Mouse (Mus musculus) left cerebral cortex, postnatal 14 days (tissue): ENCODE results near the gene Ccdc88c. TPM values are rescaled to one million over a fixed set of nuclear protein-coding genes. Genes with fewer than 3 reads are reported as not detected.
A peak's percentile ranks its signal among the peaks of the same experiment; 100 is the strongest.

Experiments used
- DNase-seq, 2 experiments: peaks; one replicate each; pipeline ENCODE4 v3.0.0; 2021 to 2022; ENCODE audit warnings: low spot score in 2 of 2, mixed read lengths in 1 of 2
- intact Hi-C: fragments of 180-260 bp; cut with DNase I; formaldehyde crosslinking; loops from one replicate; pipeline ENCODE4 v1.15.1; 2025
- total RNA-seq, 2 experiments: library from RNA; stranded (reverse); gene quantifications; 2 replicates each; pipeline ENCODE4 v1.2.3; 2021

Ccdc88c gene
- total RNA-seq, 2 experiments from 2014 or later = 21.6 to 22.4 TPM

- DNase-seq = no peak
Measured at GRCm38 (mm10) chr12:100948021-100948420, 80.8 kb downstream of the Ccdc88c start.

GRCm38 (mm10) chr12:100945948-100946347, 82.9 kb downstream of the Ccdc88c start:
- no peak for DNase-seq
- intact Hi-C loops = no loop called here

More at GRCm38 (mm10) chr12:100948021-100948420, 80.8 kb downstream of the Ccdc88c start:
- intact Hi-C loops = no loop called here

GRCm38 (mm10) chr12:100945501-100945900, 83.4 kb downstream of the Ccdc88c start:
- intact Hi-C loops = no loop called here
- no peak for DNase-seq

GRCm38 (mm10) chr12:100944921-100945336, 83.9 kb downstream of the Ccdc88c start:
- no peak for DNase-seq
- intact Hi-C loops = no loop called here

GRCm38 (mm10) chr12:100943146-100943545, 85.7 kb downstream of the Ccdc88c start:
- intact Hi-C loops = no loop called here
- DNase-seq = no peak

GRCm38 (mm10) chr12:100941361-100941760, 87.5 kb downstream of the Ccdc88c start:
- intact Hi-C loops = no loop called here

GRCm38 (mm10) chr12:100937441-100938360, 91.2 kb downstream of the Ccdc88c start:
- intact Hi-C loops = loop anchor here (5.0 kb wide), 1 partner anchor 665 kb away; no protein-coding TSS in a partner anchor
- no peak for DNase-seq

More at GRCm38 (mm10) chr12:100941361-100941760, 87.5 kb downstream of the Ccdc88c start:
- no peak for DNase-seq

DNA sequence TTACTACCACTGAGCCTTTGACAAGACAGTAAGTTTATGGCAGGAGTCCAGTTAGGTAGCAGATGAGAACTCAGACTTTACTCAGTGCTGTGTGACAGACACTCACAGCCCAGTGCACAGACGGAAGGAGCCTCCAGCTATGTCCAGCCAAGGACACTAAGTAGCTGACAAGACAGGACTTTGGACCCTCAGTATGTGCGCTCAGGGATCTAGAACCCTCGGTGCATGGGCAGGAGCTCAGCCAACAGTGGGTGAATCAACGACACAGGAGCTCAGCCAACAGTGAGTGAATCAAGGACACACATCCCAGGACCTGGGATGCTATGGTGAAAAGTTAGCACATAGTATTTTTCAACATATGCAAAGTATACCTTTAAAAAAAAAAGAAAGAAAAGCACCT, 92.1 kb downstream of the Ccdc88c start:
- intact Hi-C loops = loop anchor here (1.0 to 5.0 kb wide), 2 partner anchors 93 to 666 kb away; partner anchors contain the start of gene Ccdc88c
- no peak for DNase-seq

DNA sequence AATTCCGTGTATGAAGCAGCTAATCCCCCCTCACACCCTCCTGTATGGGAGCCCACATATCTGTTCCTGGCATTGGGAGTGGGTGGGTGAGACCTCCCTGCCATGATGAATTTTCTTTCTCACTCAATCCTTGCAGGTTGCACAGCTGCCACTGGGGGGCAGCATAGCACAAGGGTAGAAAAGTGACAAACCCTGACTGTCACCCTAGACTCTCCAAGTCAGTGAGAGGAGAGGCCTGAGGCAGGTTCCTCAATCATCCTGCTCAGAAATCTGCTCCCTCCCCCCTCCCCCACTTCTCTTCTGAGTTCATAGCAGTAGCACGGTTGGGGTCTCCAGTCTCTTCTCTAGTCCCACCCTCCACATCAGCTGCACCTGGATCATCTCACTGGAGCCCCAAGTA, 92.7 kb downstream of the Ccdc88c start:
- DNase-seq = peak; percentile 81 to 85
- intact Hi-C loops = loop anchor here (1.0 to 5.0 kb wide), 2 partner anchors 93 to 666 kb away; partner anchors contain the start of gene Ccdc88c

- no peak for DNase-seq
- intact Hi-C loops = loop anchor here (5.0 kb wide), 1 partner anchor 668 kb away; no protein-coding TSS in a partner anchor
Measured at GRCm38 (mm10) chr12:100934796-100935195, 94.1 kb downstream of the Ccdc88c start.

- intact Hi-C loops = no loop called here
- no peak for DNase-seq
Measured at GRCm38 (mm10) chr12:100931653-100932052, 97.2 kb downstream of the Ccdc88c start.

GRCm38 (mm10) chr12:100928286-100928685, 100.6 kb downstream of the Ccdc88c start:
- intact Hi-C loops = loop anchor here (5.0 to 10.0 kb wide), 2 partner anchors 351 to 763 kb away; no protein-coding TSS in a partner anchor
- no peak for DNase-seq

DNA sequence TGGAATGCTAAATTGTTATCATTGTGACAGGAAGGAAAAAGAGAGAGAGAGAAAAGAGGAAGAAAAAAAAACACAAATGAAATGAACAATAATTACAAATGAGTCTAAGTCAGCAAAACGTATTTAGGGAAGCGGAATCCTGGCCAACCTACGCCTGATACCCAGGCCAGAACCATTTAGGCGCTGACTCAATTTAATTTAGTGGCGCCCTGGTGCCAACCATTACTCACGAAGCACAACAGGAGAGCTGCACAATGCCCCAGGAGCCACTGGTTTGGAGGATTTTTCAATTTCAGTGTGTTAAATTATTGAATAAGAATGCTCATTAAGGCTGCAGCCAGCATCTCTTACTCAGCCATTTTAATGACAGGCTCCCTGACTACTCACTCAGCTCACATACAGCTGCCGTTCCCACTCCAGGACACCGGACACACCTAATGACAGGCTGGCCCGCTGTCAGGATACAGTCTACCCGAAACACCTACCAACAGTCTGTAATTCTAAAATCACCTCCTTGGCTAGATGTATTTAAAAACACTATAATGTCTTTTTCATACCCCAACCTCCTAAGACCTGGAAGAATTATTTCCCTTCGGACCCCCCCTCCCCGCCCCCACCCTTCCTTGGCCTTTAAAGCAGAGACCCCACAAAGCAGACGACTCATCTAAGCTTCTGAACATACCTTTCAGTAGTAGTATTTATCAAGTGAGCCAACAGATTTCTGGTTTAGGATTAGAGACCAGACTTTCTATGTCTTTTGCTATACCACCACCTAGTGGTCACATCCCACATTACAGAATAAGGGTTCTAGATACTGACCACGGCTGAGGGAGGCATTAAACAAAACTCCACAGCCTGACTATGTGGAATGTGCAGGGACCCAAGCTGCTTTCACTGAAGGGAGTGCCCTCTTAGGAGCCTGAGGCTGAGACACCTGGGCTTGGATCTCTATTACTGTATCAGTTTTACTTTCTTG, 102.9 kb downstream of the Ccdc88c start:
- intact Hi-C loops = loop anchor here (1.0 to 10.0 kb wide), 3 partner anchors 77 to 761 kb away; no protein-coding TSS in a partner anchor
- peak; percentile 86 to 89 for DNase-seq

GRCm38 (mm10) chr12:100924646-100925339, 104.1 kb downstream of the Ccdc88c start:
- intact Hi-C loops = loop anchor here (1.0 to 10.0 kb wide), 3 partner anchors 71 to 760 kb away; no protein-coding TSS in a partner anchor

GRCm38 (mm10) chr12:100910731-100911130, 118.1 kb downstream of the Ccdc88c start:
- peak in 1 of 2 experiments; percentile 67 for DNase-seq
- intact Hi-C loops = no loop called here

More at GRCm38 (mm10) chr12:100924646-100925339, 104.1 kb downstream of the Ccdc88c start:
- DNase-seq = no peak

GRCm38 (mm10) chr12:100909765-100910164, 119.1 kb downstream of the Ccdc88c start:
- intact Hi-C loops = no loop called here
- DNase-seq = no peak

DNA sequence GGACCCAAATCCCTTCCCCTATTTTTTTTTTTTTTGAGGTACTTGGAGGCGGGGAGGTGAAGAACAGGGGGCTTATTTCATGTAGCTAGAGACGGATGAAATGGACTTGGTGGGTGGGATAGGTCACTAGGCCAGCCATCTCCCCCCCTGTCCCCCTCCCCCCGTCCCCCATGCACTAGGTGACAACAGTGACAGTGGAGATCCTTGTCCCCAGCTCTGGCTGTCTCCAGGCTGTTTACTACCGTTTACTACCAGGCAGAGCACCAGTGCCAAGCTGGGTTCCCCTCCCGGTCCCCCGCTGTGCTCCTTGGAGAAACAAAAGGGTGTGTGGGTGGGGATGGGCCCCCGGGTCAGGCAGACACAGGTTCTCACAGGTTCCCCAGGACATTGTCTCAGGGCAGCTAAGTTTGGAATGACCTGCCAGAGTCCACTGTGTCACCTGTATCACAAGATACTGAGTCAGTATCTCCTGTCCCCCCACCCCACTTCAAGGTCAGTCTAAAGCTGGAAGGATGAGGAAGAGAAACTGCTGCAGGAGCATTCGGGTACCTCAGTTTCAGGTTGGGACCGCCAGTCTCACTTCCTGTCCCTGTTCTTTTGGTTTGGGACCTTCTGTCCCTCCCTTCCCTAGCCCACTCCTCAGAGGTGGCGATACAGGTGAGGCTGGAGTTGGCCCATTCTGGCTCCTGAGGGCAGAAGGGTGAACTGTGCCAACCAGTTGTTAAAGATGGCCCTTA, 120.4 kb downstream of the Ccdc88c start:
- intact Hi-C loops = no loop called here
- DNase-seq = no peak
